Mouse (Mus musculus) hindbrain, postnatal 0 days (tissue): ENCODE data around the gene Ppa1. TPM values are rescaled to one million over a fixed set of nuclear protein-coding genes. Genes with fewer than 3 reads are reported as not detected.

Source experiments
- ATAC-seq: fragments of 200-750 bp; cut with Nextera tagmentation; 2 replicates; pipeline ENCODE4 v1.8.0; 2017; ENCODE audit warnings: mild to moderate bottlenecking, moderate TSS enrichment, moderate library complexity
- DNase-seq: peaks from one replicate; pipeline ENCODE4 v3.0.0-alpha.2; 2015; ENCODE audit warnings: low spot score
- H3K27ac ChIP-seq: fragments of 300-500 bp; sonication (generic); 2 replicates; pipeline ENCODE4 v1.5.1; 2014; ENCODE audit warnings: mild to moderate bottlenecking
- H3K27me3 ChIP-seq: fragments of 300-500 bp; sonication (generic); 2 replicates; pipeline ENCODE4 v1.6.1; 2014; ENCODE audit warnings: low read length, mixed read lengths; ENCODE audit not compliant: insufficient read depth
- H3K36me3 ChIP-seq: fragments of 300-500 bp; sonication (generic); 2 replicates; pipeline ENCODE4 v1.6.1; 2014; ENCODE audit warnings: low read length, mixed read lengths; ENCODE audit not compliant: insufficient read depth
- H3K4me1 ChIP-seq: fragments of 300-500 bp; sonication (generic); 2 replicates; pipeline ENCODE4 v1.6.1; 2014; ENCODE audit warnings: antibody characterized with exemption, low read length, mixed read lengths; ENCODE audit not compliant: insufficient read depth
- H3K4me2 ChIP-seq: fragments of 300-500 bp; sonication (generic); 2 replicates; pipeline ENCODE4 v1.6.1; 2014; ENCODE audit warnings: low read depth, mild to moderate bottlenecking, low read length, moderate library complexity, mixed read lengths
- H3K4me3 ChIP-seq: fragments of 300-500 bp; sonication (generic); 2 replicates; pipeline ENCODE4 v1.5.1; 2014; ENCODE audit warnings: low read length
- H3K9ac ChIP-seq: fragments of 300-500 bp; sonication (generic); replicated peaks from 2 replicates; pipeline ENCODE4 v1.6.1; 2014; ENCODE audit warnings: mild to moderate bottlenecking, low read length, moderate library complexity, mixed read lengths
- H3K9me3 ChIP-seq: fragments of 300-500 bp; sonication (generic); 2 replicates; pipeline ENCODE4 v1.6.1; 2016; ENCODE audit warnings: low read length, mixed read lengths
- CTCF ChIP-seq: IDR thresholded peaks from 2 replicates; pipeline ENCODE4 v1.5.1; 2016; ENCODE audit warnings: antibody characterized with exemption, control low read depth, low read depth
- WGBS: fragments of 180-500 bp; shearing (Covaris S2); extraction: QIAGEN DNeasy Blood & Tissue Kit; methylation state at CpG from one replicate; pipeline ENCODE4 v1.1.7; 2014; 5-methylcytosine and 5-hydroxymethylcytosine counted together
- polyA plus RNA-seq: library from polyadenylated mRNA; unstranded; fragments of >200 nt; fragmentation: Nextera tagmentation; extraction: Ambion mirVana; gene quantifications from 2 replicates; pipeline ENCODE4 v1.2.1, GENCODE M21; 2015
- total RNA-seq: library from RNA; depleted of rRNA; stranded (reverse); fragments of >200 nt; gene quantifications from 2 replicates; pipeline ENCODE4 v1.2.3, GENCODE M21; 2014

Ppa1 gene
- total and polyA plus RNA-seq, 2 experiments from 2014 or later: 66.9 to 186 TPM

GRCm38 (mm10) chr10:61694870-61695670 is 46.7 kb downstream of the Ppa1 start, which contains the start of gene Tysnd1:
Gene Tysnd1, plus strand, starts transcription at chr10:61695514.
- peak; percentile 99 for DNase-seq
- under 1% methylated on average over 42 of the region's 42 CpGs for WGBS

GRCm38 (mm10) chr10:61695703-61696559 is 47.6 kb downstream of the Ppa1 start:
- H3K4me3 ChIP-seq: peak overlapping the region; percentile 78
- no peak for TF ChIP-seq CTCF
- H3K36me3 ChIP-seq: peaks cover 18% of the 10 kb centered on the region; the same call in 1 of the 2 replicates
- WGBS: 2% methylated on average over 100 of the region's 111 CpGs
- DNase-seq (peak; percentile 15), ATAC-seq (peak; percentile 50)
- peaks cover 13% of the 10 kb centered on the region for H3K4me1 ChIP-seq
- H3K27ac ChIP-seq: peak overlapping the region; percentile 70
- no peaks in the 10 kb centered on the region for H3K27me3 ChIP-seq
- no peaks in the 10 kb centered on the region for H3K9me3 ChIP-seq
- peak overlapping the region; percentile 70 for H3K9ac ChIP-seq
- H3K4me2 ChIP-seq: peak overlapping the region; percentile 91

More at GRCm38 (mm10) chr10:61694870-61695670, 46.7 kb downstream of the Ppa1 start, which contains the start of gene Tysnd1:
- ATAC-seq: peak; percentile 95
- TF ChIP-seq CTCF: peak; percentile 57
- H3K27ac ChIP-seq: peak within 1 kb of the TSS; percentile 70
- peaks cover 13% of the 10 kb centered on the region for H3K4me1 ChIP-seq
- peak within 1 kb of the TSS; percentile 78 for H3K4me3 ChIP-seq
- peak within 1 kb of the TSS; percentile 70 for H3K9ac ChIP-seq
- H3K4me2 ChIP-seq: peak within 1 kb of the TSS; percentile 91
- H3K9me3 ChIP-seq: no peaks in the 10 kb centered on the region
- no peaks in the 10 kb centered on the region for H3K27me3 ChIP-seq
- peaks cover 24% of the 10 kb centered on the region for H3K36me3 ChIP-seq

GRCm38 (mm10) chr10:61696560-61696823 is 48.1 kb downstream of the Ppa1 start:
- Histone ChIP-seq H3K27ac (no peak overlapping the region), H3K27me3 (no peaks in the 10 kb centered on the region), H3K4me1 (peaks cover 13% of the 10 kb centered on the region), H3K4me2 (peak overlapping the region; percentile 91), H3K4me3 (peak overlapping the region; percentile 78), H3K9me3 (no peaks in the 10 kb centered on the region), H3K36me3 (peaks cover 14% of the 10 kb centered on the region; the same call in 1 of the 2 replicates), H3K9ac (peak overlapping the region; percentile 70)
- WGBS: 13% methylated on average over 19 of the region's 19 CpGs
- DNase-seq (no peak), ATAC-seq (no peak)
- no peak for TF ChIP-seq CTCF

- DNase-seq: no peak
- ATAC-seq: no peak
- H3K4me2 ChIP-seq: peak overlapping the region; percentile 91
- H3K4me3 ChIP-seq: peak overlapping the region; percentile 78
- H3K4me1 ChIP-seq: peaks cover 13% of the 10 kb centered on the region
- no peak overlapping the region for H3K27ac ChIP-seq
- no peak for TF ChIP-seq CTCF
- peaks cover 14% of the 10 kb centered on the region; the same call in 1 of the 2 replicates for H3K36me3 ChIP-seq
- WGBS: 89% methylated on average over 2 of the region's 2 CpGs
- no peak overlapping the region for H3K9ac ChIP-seq
- H3K9me3 ChIP-seq: no peaks in the 10 kb centered on the region
- H3K27me3 ChIP-seq: no peaks in the 10 kb centered on the region
Observed at GRCm38 (mm10) chr10:61697028-61697427, 48.7 kb downstream of the Ppa1 start.

GRCm38 (mm10) chr10:61704663-61705062 is 56.3 kb downstream of the Ppa1 start:
- H3K4me2 ChIP-seq: no peak overlapping the region
- H3K9ac ChIP-seq: no peak overlapping the region
- DNase-seq (no peak), ATAC-seq (no peak)
- TF ChIP-seq CTCF: no peak
- H3K4me1 ChIP-seq: no peaks in the 10 kb centered on the region
- H3K27me3 ChIP-seq: no peaks in the 10 kb centered on the region
- H3K36me3 ChIP-seq: peaks cover 15% of the 10 kb centered on the region; the same call in 1 of the 2 replicates
- WGBS: 63% methylated on average over 4 of the region's 4 CpGs
- no peak overlapping the region for H3K27ac ChIP-seq
- H3K4me3 ChIP-seq: no peak overlapping the region
- H3K9me3 ChIP-seq: no peaks in the 10 kb centered on the region

- Histone ChIP-seq H3K4me3 (no peak overlapping the region), H3K9ac (no peak overlapping the region), H3K4me1 (no peaks in the 10 kb centered on the region), H3K27ac (no peak overlapping the region), H3K27me3 (no peaks in the 10 kb centered on the region), H3K4me2 (no peak overlapping the region), H3K9me3 (no peaks in the 10 kb centered on the region), H3K36me3 (peaks cover 12% of the 10 kb centered on the region; the same call in 1 of the 2 replicates)
- ATAC-seq: no peak
- no peak for DNase-seq
- TF ChIP-seq CTCF: no peak
- WGBS: 72% methylated on average over 6 of the region's 6 CpGs
Observed at GRCm38 (mm10) chr10:61706412-61707375, 58.3 kb downstream of the Ppa1 start.
